Mouse (Mus musculus): ENCODE data around the gene Diras1. TPM values are rescaled to one million over a fixed set of nuclear protein-coding genes. Genes with fewer than 3 reads are reported as not detected.

The Diras1 gene
- not detected for polyA plus RNA-seq (2014; fragmentation: Illumina TruSeq; extraction: RNeasy Lipid Tissue Mini Kit (QIAGEN cat#74804))

GRCm38 (mm10) chr10:81025639-81026275, at the start of gene Diras1:
Diras1 (minus strand) TSS chr10:81025662.

GRCm38 (mm10) chr10:81069836-81070235, 44.4 kb upstream of the Diras1 start, which contains the start of gene Thop1:
Thop1 (plus strand) TSS chr10:81070035.

GRCm38 (mm10) chr10:81059603-81060543, 34.4 kb upstream of the Diras1 start, which contains the start of gene Sgta:
Sgta (minus strand) TSS chr10:81060181.

GRCm38 (mm10) chr10:81036988-81037580, 11.6 kb upstream of the Diras1 start, which contains the start of gene Slc39a3:
Slc39a3 (minus strand) TSS chr10:81037426.

GRCm38 (mm10) chr10:81014393-81015384, 10.8 kb downstream of the Diras1 start, which contains the start of gene Gng7:
Gng7 (minus strand) TSS chr10:81014945.

Other genes starting within 250 kb of the Diras1 start
- 6.4 TPM for gene Sf3a2, start 227.5 kb downstream of the Diras1 start, polyA plus RNA-seq (2014; fragmentation: Illumina TruSeq; extraction: RNeasy Lipid Tissue Mini Kit (QIAGEN cat#74804))
- gene Plekhj1, start 227.0 kb downstream of the Diras1 start, polyA plus RNA-seq (2014; fragmentation: Illumina TruSeq; extraction: RNeasy Lipid Tissue Mini Kit (QIAGEN cat#74804)), result 2.9 TPM
- not detected for gene Amh, start 220.4 kb downstream of the Diras1 start, polyA plus RNA-seq (2014; fragmentation: Illumina TruSeq; extraction: RNeasy Lipid Tissue Mini Kit (QIAGEN cat#74804))
- gene Jsrp1, start 212.2 kb downstream of the Diras1 start, polyA plus RNA-seq (2014; fragmentation: Illumina TruSeq; extraction: RNeasy Lipid Tissue Mini Kit (QIAGEN cat#74804)), result not detected
- 134 TPM for gene Oaz1, start 199.0 kb downstream of the Diras1 start, polyA plus RNA-seq (2014; fragmentation: Illumina TruSeq; extraction: RNeasy Lipid Tissue Mini Kit (QIAGEN cat#74804))
- gene Lingo3, start 181.6 kb downstream of the Diras1 start, polyA plus RNA-seq (2014; fragmentation: Illumina TruSeq; extraction: RNeasy Lipid Tissue Mini Kit (QIAGEN cat#74804)), result not detected
- 3.4 TPM for gene Lsm7, start 170.5 kb downstream of the Diras1 start, polyA plus RNA-seq (2014; fragmentation: Illumina TruSeq; extraction: RNeasy Lipid Tissue Mini Kit (QIAGEN cat#74804))
- gene Sppl2b, start 170.4 kb downstream of the Diras1 start, polyA plus RNA-seq (2014; fragmentation: Illumina TruSeq; extraction: RNeasy Lipid Tissue Mini Kit (QIAGEN cat#74804)), result not detected
- not detected for gene Tmprss9, start 153.8 kb downstream of the Diras1 start, polyA plus RNA-seq (2014; fragmentation: Illumina TruSeq; extraction: RNeasy Lipid Tissue Mini Kit (QIAGEN cat#74804))
- not detected for gene Timm13, start 124.7 kb downstream of the Diras1 start, polyA plus RNA-seq (2014; fragmentation: Illumina TruSeq; extraction: RNeasy Lipid Tissue Mini Kit (QIAGEN cat#74804))
- gene Lmnb2, start 107.4 kb downstream of the Diras1 start, polyA plus RNA-seq (2014; fragmentation: Illumina TruSeq; extraction: RNeasy Lipid Tissue Mini Kit (QIAGEN cat#74804)), result 0.51 TPM
- 8.4 TPM for gene Gadd45b, start 95.6 kb downstream of the Diras1 start, polyA plus RNA-seq (2014; fragmentation: Illumina TruSeq; extraction: RNeasy Lipid Tissue Mini Kit (QIAGEN cat#74804))
- gene Gng7, start 10.7 kb downstream of the Diras1 start, polyA plus RNA-seq (2014; fragmentation: Illumina TruSeq; extraction: RNeasy Lipid Tissue Mini Kit (QIAGEN cat#74804)), result 6.8 TPM
- 0.29 TPM for gene Slc39a3, start 11.8 kb upstream of the Diras1 start, polyA plus RNA-seq (2014; fragmentation: Illumina TruSeq; extraction: RNeasy Lipid Tissue Mini Kit (QIAGEN cat#74804))
- gene Sgta, start 34.5 kb upstream of the Diras1 start, polyA plus RNA-seq (2014; fragmentation: Illumina TruSeq; extraction: RNeasy Lipid Tissue Mini Kit (QIAGEN cat#74804)), result 0.66 TPM
- not detected for gene Thop1, start 44.4 kb upstream of the Diras1 start, polyA plus RNA-seq (2014; fragmentation: Illumina TruSeq; extraction: RNeasy Lipid Tissue Mini Kit (QIAGEN cat#74804))
- gene Creb3l3, start 73.2 kb upstream of the Diras1 start, polyA plus RNA-seq (2014; fragmentation: Illumina TruSeq; extraction: RNeasy Lipid Tissue Mini Kit (QIAGEN cat#74804)), result 0.77 TPM
- gene Map2k2, start 80.3 kb upstream of the Diras1 start, polyA plus RNA-seq (2014; fragmentation: Illumina TruSeq; extraction: RNeasy Lipid Tissue Mini Kit (QIAGEN cat#74804)), result 1.1 TPM
- 17.8 TPM for gene Zbtb7a, start 109.6 kb upstream of the Diras1 start, polyA plus RNA-seq (2014; fragmentation: Illumina TruSeq; extraction: RNeasy Lipid Tissue Mini Kit (QIAGEN cat#74804))
- gene Pias4, start 142.3 kb upstream of the Diras1 start, polyA plus RNA-seq (2014; fragmentation: Illumina TruSeq; extraction: RNeasy Lipid Tissue Mini Kit (QIAGEN cat#74804)), result 0.46 TPM
- 6.8 TPM for gene Eef2, start 151.0 kb upstream of the Diras1 start, polyA plus RNA-seq (2014; fragmentation: Illumina TruSeq; extraction: RNeasy Lipid Tissue Mini Kit (QIAGEN cat#74804))
- not detected for gene Dapk3, start 157.3 kb upstream of the Diras1 start, polyA plus RNA-seq (2014; fragmentation: Illumina TruSeq; extraction: RNeasy Lipid Tissue Mini Kit (QIAGEN cat#74804))
- gene 4930442H23Rik, start 158.2 kb upstream of the Diras1 start, polyA plus RNA-seq (2014; fragmentation: Illumina TruSeq; extraction: RNeasy Lipid Tissue Mini Kit (QIAGEN cat#74804)), result not detected
- gene Nmrk2, start 176.4 kb upstream of the Diras1 start, polyA plus RNA-seq (2014; fragmentation: Illumina TruSeq; extraction: RNeasy Lipid Tissue Mini Kit (QIAGEN cat#74804)), result not detected
- not detected for gene Atcay, start 205.2 kb upstream of the Diras1 start, polyA plus RNA-seq (2014; fragmentation: Illumina TruSeq; extraction: RNeasy Lipid Tissue Mini Kit (QIAGEN cat#74804))
- 0.66 TPM for gene Zfr2, start 207.5 kb upstream of the Diras1 start, polyA plus RNA-seq (2014; fragmentation: Illumina TruSeq; extraction: RNeasy Lipid Tissue Mini Kit (QIAGEN cat#74804))
- gene Matk, start 227.3 kb upstream of the Diras1 start, polyA plus RNA-seq (2014; fragmentation: Illumina TruSeq; extraction: RNeasy Lipid Tissue Mini Kit (QIAGEN cat#74804)), result not detected
- not detected for gene Mrpl54, start 241.3 kb upstream of the Diras1 start, polyA plus RNA-seq (2014; fragmentation: Illumina TruSeq; extraction: RNeasy Lipid Tissue Mini Kit (QIAGEN cat#74804))
- gene Apba3, start 241.3 kb upstream of the Diras1 start, polyA plus RNA-seq (2014; fragmentation: Illumina TruSeq; extraction: RNeasy Lipid Tissue Mini Kit (QIAGEN cat#74804)), result not detected

All from ovary, adult 10 weeks (tissue).